Mouse (Mus musculus): ENCODE measurements around the gene Dkc1. TPM values are rescaled to one million over a fixed set of nuclear protein-coding genes. Genes with fewer than 3 reads are reported as not detected.
A peak's percentile ranks its signal among the peaks of the same experiment; 100 is the strongest.

The Dkc1 gene
- 10 to 100 TPM; 24.0 to 26.2 TPM for total RNA-seq (2021)
- long read RNA-seq, experiment 1, transcript Dkc1-201 (15 exons, 2,804 nt) = major isoform, 12 of 23 reads
- long read RNA-seq, experiment 1, partial matches to known transcripts = 6 of 23 reads
- long read RNA-seq, experiment 1, other reads (novel, unspliced or antisense) = 5 of 23 reads
- long read RNA-seq, experiment 2, transcript Dkc1-201 (15 exons, 2,804 nt) = major isoform, 20 of 35 reads
- long read RNA-seq, experiment 2, partial matches to known transcripts = 8 of 35 reads
- long read RNA-seq, experiment 2, other reads (novel, unspliced or antisense) = 7 of 35 reads

- DNase-seq (ENCODE audit: low spot score in 2 of 2) = peak; percentile 83 to 92
Measured at GRCm38 (mm10) chrX:75095369-75096162, at the start of gene Dkc1. Gene Dkc1 (plus strand): TSS chrX:75095854.

GRCm38 (mm10) chrX:75045931-75046330 is 49.7 kb upstream of the Dkc1 start:
- DNase-seq (ENCODE audit: low spot score in 2 of 2) = no peak

- peak in 1 of 2 experiments; percentile 11 for DNase-seq (ENCODE audit: low spot score in 2 of 2)
Measured at GRCm38 (mm10) chrX:75046921-75047635, 48.6 kb upstream of the Dkc1 start.

GRCm38 (mm10) chrX:75056120-75056775 is 39.4 kb upstream of the Dkc1 start:
- DNase-seq (ENCODE audit: low spot score in 2 of 2) = no peak

- no peak for DNase-seq (ENCODE audit: low spot score in 2 of 2)
Measured at GRCm38 (mm10) chrX:75082351-75082750, 13.3 kb upstream of the Dkc1 start.

GRCm38 (mm10) chrX:75083982-75084773 is 11.5 kb upstream of the Dkc1 start:
- no peak for DNase-seq (ENCODE audit: low spot score in 2 of 2)

- DNase-seq (ENCODE audit: low spot score in 2 of 2) = peak in 1 of 2 experiments; percentile 22
Measured at GRCm38 (mm10) chrX:75084774-75085508, 10.7 kb upstream of the Dkc1 start, which contains the start of gene Gab3. Gene Gab3 (minus strand): TSS chrX:75085458.

- no peak for DNase-seq (ENCODE audit: low spot score in 2 of 2)
Measured at GRCm38 (mm10) chrX:75085654-75086053, 10.0 kb upstream of the Dkc1 start.

- DNase-seq (ENCODE audit: low spot score in 2 of 2) = no peak
Measured at GRCm38 (mm10) chrX:75096163-75096770, 613 bp downstream of the Dkc1 start.

- DNase-seq (ENCODE audit: low spot score in 2 of 2) = no peak
Measured at GRCm38 (mm10) chrX:75098799-75099198, 3.1 kb downstream of the Dkc1 start.

GRCm38 (mm10) chrX:75102293-75102692 is 6.6 kb downstream of the Dkc1 start:
- no peak for DNase-seq (ENCODE audit: low spot score in 2 of 2)

GRCm38 (mm10) chrX:75115550-75115949 is 19.9 kb downstream of the Dkc1 start:
- no peak for DNase-seq (ENCODE audit: low spot score in 2 of 2)

- DNase-seq (ENCODE audit: low spot score in 2 of 2) = no peak
Measured at GRCm38 (mm10) chrX:75125606-75126005, 30.0 kb downstream of the Dkc1 start.

GRCm38 (mm10) chrX:75126893-75127292 is 31.2 kb downstream of the Dkc1 start:
- DNase-seq (ENCODE audit: low spot score in 2 of 2) = no peak

- DNase-seq (ENCODE audit: low spot score in 2 of 2) = peak in 1 of 2 experiments; percentile 7
Measured at GRCm38 (mm10) chrX:75128333-75128980, 32.8 kb downstream of the Dkc1 start.

GRCm38 (mm10) chrX:75129474-75129873 is 33.8 kb downstream of the Dkc1 start:
- DNase-seq (ENCODE audit: low spot score in 2 of 2) = no peak

GRCm38 (mm10) chrX:75130467-75131160 is 35.0 kb downstream of the Dkc1 start, which contains the start of gene Mpp1:
Gene Mpp1 (minus strand): TSS chrX:75131016.
- peak; percentile 40 to 65 for DNase-seq (ENCODE audit: low spot score in 2 of 2)

- DNase-seq (ENCODE audit: low spot score in 2 of 2) = no peak
Measured at GRCm38 (mm10) chrX:75136938-75137337, 41.3 kb downstream of the Dkc1 start.

Data from layer of hippocampus, postnatal 14 days (tissue).